Mouse (Mus musculus) brain, embryonic 14.5 days (tissue): ENCODE results near the gene Cd47. TPM values are rescaled to one million over a fixed set of nuclear protein-coding genes. Genes with fewer than 3 reads are reported as not detected.
A peak's percentile ranks its signal among the peaks of the same experiment; 100 is the strongest.

ENCODE experiments used
- DNase-seq: peaks from one replicate; pipeline ENCODE4 v3.0.0-alpha.2; 2011; ENCODE audit warnings: low read depth
- CTCF ChIP-seq: fragments of 200-500 bp; IDR thresholded peaks from 2 replicates; pipeline ENCODE4 v1.5.1; 2012; ENCODE audit warnings: inconsistent platforms, mild to moderate bottlenecking, moderate library complexity, borderline replicate concordance; ENCODE audit not compliant: insufficient read depth, insufficient read length; ENCODE audit errors: extremely low read depth
- POLR2A ChIP-seq: fragments of 200-500 bp; IDR thresholded peaks from 2 replicates; pipeline ENCODE4 v1.6.1; 2012; ENCODE audit warnings: mild to moderate bottlenecking, inconsistent platforms, borderline replicate concordance; ENCODE audit not compliant: poor library complexity, insufficient read depth, insufficient read length, severe bottlenecking; ENCODE audit errors: extremely low read depth
- polyA plus RNA-seq: library from polyadenylated mRNA; depleted of rRNA; stranded (reverse); fragments of >200 nt; gene quantifications from 2 replicates; pipeline ENCODE4 v1.2.3, GENCODE M21; 2012; rRNA removed

Cd47 gene
- 49.4 and 58.5 TPM in 2 replicates for polyA plus RNA-seq

- no peak for DNase-seq
- TF ChIP-seq CTCF (no peak), POLR2A (no peak)
These were observed at the start of gene Cd47 for GRCm38 (mm10) chr16:49799597-49800561. TSS of gene Cd47 (plus strand) at chr16:49800533.

DNA sequence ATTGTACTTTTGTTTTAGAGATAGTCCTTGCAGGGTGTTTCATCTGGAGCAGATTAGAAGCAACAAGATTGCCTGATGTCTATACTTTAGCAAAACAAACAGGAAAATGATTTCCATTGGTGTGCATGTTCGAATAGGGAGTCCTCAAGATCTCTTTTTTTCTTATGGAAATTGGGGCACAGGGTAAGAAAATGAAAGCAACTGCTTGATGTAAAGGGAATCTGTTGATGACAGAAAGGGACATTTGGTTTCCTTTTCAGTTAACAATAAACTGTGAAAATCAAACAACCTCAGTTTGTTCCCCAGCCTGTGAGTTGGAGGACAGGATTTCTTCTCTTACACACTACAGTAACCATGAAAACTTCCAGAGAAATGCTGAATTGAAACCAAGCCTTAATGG, 47.4 kb upstream of the Cd47 start:
- no peak for TF ChIP-seq CTCF
- TF ChIP-seq POLR2A: no peak
- peak; percentile 40 for DNase-seq

DNA sequence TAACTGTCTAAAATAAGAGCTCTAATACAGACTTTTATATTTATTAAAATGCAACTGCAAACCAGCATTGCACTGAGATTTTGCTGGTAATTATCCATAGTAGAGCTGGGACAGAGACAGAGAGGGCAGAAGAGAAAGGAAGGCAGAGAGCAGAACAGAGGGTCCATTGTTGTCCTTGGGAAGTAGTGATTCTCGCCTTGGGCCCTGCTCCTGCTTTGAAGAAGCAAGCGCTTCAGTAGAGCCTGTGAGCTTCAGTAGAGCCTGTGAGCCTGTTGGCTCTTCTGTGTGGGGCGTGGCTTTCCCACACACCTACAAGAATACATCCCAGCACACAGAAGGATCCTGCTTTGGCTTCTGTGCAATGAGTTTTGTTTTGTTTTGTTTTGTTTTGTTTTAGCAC, 47.0 kb upstream of the Cd47 start:
- DNase-seq: peak; percentile 79
- TF ChIP-seq CTCF (no peak), POLR2A (no peak)

- DNase-seq: peak; percentile 16
- TF ChIP-seq CTCF: no peak
- TF ChIP-seq POLR2A: no peak
These were observed 39.7 kb upstream of the Cd47 start for GRCm38 (mm10) chr16:49760517-49761203.

DNA sequence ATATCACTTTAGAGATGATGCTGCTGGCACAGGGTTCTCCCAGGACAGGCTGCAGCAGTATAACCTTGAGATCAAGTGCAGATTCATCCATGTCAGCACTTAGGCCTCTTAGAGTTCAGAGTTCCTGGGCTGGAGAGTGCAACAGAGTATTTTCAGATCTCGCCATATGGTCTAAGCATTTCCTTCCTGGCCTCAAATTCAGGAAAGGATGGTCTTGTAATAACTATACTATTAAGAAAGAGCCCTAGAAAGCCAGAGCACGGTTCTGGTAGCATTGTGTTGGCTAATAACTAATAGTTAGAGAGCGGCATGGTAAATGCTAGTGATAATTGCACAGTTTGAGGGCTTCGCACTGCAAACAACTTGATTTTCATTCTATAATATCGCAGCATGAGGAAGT, 38.4 kb upstream of the Cd47 start:
- no peak for DNase-seq
- TF ChIP-seq CTCF (no peak), POLR2A (no peak)

DNA sequence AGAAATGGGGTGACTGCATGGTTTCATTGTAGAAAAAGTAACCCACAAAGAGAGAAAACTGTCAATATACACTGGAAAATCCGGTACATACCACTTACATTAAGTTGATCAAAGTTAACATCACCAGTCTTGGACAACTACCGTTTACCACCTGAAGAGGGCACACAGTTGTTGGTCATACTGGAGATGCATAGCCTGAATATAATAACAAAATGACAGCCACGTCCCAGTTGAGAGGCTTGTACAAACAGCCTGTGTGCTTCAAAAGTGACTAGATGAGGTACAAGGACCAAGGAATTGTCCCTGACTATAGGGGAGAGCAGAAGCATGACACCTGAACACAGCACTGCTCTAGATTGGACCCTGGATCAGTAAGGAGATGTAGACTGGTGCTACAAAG, 34.0 kb upstream of the Cd47 start:
- peak; percentile 30 for DNase-seq

GRCm38 (mm10) chr16:49768491-49769031, 31.8 kb upstream of the Cd47 start:
- DNase-seq: no peak
- TF ChIP-seq POLR2A: no peak
- no peak for TF ChIP-seq CTCF

More for the DNA sequence above, 34.0 kb upstream of the Cd47 start:
- TF ChIP-seq POLR2A: no peak
- TF ChIP-seq CTCF: peak; percentile 17; the same call in 1 of the 2 replicates

GRCm38 (mm10) chr16:49769831-49770261, 30.5 kb upstream of the Cd47 start:
- DNase-seq: no peak

DNA sequence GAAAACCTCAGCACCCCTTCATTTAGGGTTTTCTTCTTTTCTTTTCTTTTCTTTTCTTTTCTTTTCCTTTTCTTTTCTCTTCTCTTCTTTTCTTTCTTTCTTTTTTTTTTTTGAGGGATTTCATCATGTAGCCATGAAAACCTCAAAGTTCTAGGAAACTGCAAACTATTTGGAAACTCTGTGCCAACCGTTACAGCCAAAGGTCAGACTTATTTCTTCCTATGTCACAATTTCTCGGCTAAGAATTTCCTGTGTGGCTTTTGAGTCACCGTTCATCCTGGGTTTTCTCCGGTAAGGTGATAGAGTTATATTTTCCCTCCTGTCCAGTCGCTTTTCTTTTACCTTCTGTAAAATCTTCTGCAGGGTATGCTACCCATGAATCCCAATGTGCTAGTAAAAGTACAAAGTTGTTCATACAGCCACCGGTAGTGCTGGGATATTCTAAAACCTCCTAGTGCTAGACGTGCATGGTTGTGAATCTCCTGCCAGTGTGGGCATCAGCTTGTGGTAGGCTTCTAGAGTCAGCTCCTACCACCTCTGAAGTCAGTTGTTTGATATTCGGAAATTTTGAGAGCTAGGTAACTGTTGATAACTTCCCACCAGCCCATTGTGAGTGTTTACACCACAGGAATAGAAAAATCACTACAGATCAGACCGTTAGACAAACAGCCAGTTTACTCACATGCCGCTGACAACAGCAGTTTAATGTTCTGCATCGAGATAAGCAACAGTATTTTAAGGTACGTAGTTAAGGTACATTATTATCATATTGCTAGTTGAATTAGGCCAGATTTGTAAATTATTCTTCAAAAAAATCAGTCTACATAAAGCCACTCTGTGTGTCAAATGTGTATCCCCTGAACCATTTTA, 29.8 kb upstream of the Cd47 start:
- no peak for TF ChIP-seq CTCF
- TF ChIP-seq POLR2A: no peak
- no peak for DNase-seq

More at GRCm38 (mm10) chr16:49769831-49770261, 30.5 kb upstream of the Cd47 start:
- TF ChIP-seq CTCF (no peak), POLR2A (no peak)

GRCm38 (mm10) chr16:49771609-49772396, 28.5 kb upstream of the Cd47 start:
- DNase-seq: no peak
- no peak for TF ChIP-seq CTCF
- no peak for TF ChIP-seq POLR2A
